Mouse (Mus musculus) neural tube, embryonic 11.5 days (tissue): Measurements from ENCODE around the gene Gas7. TPM values are rescaled to one million over a fixed set of nuclear protein-coding genes. Genes with fewer than 3 reads are reported as not detected.

Source experiments
- ATAC-seq: fragments of 200-750 bp; cut with Nextera tagmentation; 2 replicates; pipeline ENCODE4 v1.8.0; 2017; ENCODE audit warnings: moderate number of reproducible peaks, mild to moderate bottlenecking, moderate TSS enrichment, moderate library complexity; ENCODE audit not compliant: insufficient read depth, low FRiP score, low TSS enrichment
- DNase-seq: peaks from one replicate; pipeline ENCODE4 v3.0.0-alpha.2; 2015; ENCODE audit warnings: low spot score
- H3K27ac ChIP-seq: fragments of 300-500 bp; sonication (generic); 2 replicates; pipeline ENCODE4 v1.5.1; 2014; ENCODE audit warnings: low read depth, mild to moderate bottlenecking, low read length
- H3K27me3 ChIP-seq: fragments of 300-500 bp; sonication (generic); 2 replicates; pipeline ENCODE4 v1.6.1; 2014; ENCODE audit warnings: mild to moderate bottlenecking, low read length, mixed read lengths; ENCODE audit not compliant: control insufficient read depth, insufficient read depth
- H3K36me3 ChIP-seq: fragments of 300-500 bp; sonication (generic); 2 replicates; pipeline ENCODE4 v1.6.1; 2014; ENCODE audit warnings: mild to moderate bottlenecking, low read length, moderate library complexity, mixed read lengths; ENCODE audit not compliant: control insufficient read depth, insufficient read depth
- H3K4me1 ChIP-seq: fragments of 300-500 bp; sonication (generic); 2 replicates; pipeline ENCODE4 v1.6.1; 2014; ENCODE audit warnings: low read length, mixed read lengths; ENCODE audit not compliant: control insufficient read depth, insufficient read depth
- H3K4me2 ChIP-seq: fragments of 300-500 bp; sonication (generic); 2 replicates; pipeline ENCODE4 v1.6.1; 2014; ENCODE audit warnings: low read depth, mild to moderate bottlenecking, moderate library complexity
- H3K4me3 ChIP-seq: fragments of 300-500 bp; sonication (generic); 2 replicates; pipeline ENCODE4 v1.5.1; 2014; ENCODE audit warnings: low read depth, low read length
- H3K9ac ChIP-seq: fragments of 300-500 bp; sonication (generic); 2 replicates; pipeline ENCODE4 v1.6.1; 2014; ENCODE audit warnings: mild to moderate bottlenecking, low read length
- H3K9me3 ChIP-seq: fragments of 300-500 bp; sonication (generic); 2 replicates; pipeline ENCODE4 v1.6.1; 2016; ENCODE audit warnings: low read length; ENCODE audit not compliant: control insufficient read depth
- WGBS: fragments of 180-500 bp; shearing (Covaris S2); extraction: QIAGEN DNeasy Blood & Tissue Kit; methylation state at CpG from one replicate; pipeline ENCODE4 v1.1.7; 2014; 5-methylcytosine and 5-hydroxymethylcytosine counted together
- polyA plus RNA-seq: library from polyadenylated mRNA; unstranded; fragments of >200 nt; fragmentation: Nextera tagmentation; extraction: Ambion mirVana; gene quantifications from 2 replicates; pipeline ENCODE4 v1.2.1, GENCODE M21; 2014

Gas7 gene
- polyA plus RNA-seq, 1 experiment from 2014 or later, result 4.4 TPM

DNA sequence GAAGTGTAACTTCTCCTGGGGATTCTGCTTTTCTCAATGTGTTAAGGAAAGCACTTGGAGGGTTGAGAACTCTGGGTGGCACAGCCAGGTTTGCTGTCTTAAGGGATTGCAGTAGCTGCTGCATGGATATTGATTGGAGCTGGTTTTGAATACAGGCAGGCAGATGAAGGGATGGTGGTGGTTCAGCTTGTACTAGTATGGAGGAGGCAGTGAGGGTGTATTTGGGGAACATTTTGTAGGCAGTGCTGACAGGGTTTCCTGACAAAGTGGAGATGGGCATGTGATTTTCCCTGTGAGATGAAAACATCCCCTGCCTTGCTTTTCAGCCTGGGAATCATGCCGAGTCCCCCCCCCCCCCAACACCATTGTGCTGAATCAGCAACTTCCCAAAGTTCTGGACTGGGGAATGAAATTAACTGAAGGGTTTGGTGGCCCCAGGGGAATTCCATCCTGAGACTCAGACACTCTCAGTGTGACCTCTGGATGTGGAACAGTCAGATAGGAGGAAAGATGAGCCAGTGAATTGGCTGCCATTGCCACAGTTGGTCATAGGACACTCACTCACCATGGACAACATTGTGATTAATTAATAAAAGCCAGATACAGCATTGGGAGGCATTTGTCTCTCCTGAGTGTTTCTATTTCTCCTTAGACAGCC is 54.1 kb downstream of the Gas7 start:
- Histone ChIP-seq H3K9me3 (no peaks in the 10 kb centered on the region), H3K4me3 (no peak overlapping the region), H3K4me2 (no peak overlapping the region), H3K27me3 (no peaks in the 10 kb centered on the region), H3K36me3 (no peaks in the 10 kb centered on the region), H3K4me1 (no peaks in the 10 kb centered on the region), H3K27ac (no peak overlapping the region), H3K9ac (no peak overlapping the region)
- DNase-seq (no peak), ATAC-seq (no peak)
- WGBS, result 92% methylated on average over 1 of the region's 1 CpGs

DNA sequence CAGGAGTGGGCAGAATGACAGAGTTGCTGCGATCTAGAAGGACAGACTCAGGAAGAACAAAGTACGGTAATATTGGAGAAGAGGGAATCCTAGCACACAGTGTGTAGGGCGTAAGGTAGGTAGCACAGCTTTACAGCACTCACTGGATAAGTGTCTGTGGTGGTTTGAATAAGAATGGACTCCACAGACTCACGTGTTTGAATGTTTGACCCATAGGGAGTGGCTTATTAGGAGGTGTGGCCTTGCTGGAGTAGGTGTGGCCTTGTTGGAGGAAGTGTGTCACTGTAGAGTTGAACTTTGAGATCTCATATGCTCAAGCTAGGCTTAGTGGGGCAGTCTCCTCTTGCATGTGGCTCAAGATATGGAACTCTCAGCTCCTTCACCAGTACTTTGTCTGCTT is 55.6 kb downstream of the Gas7 start:
- H3K4me1 ChIP-seq, result no peaks in the 10 kb centered on the region
- no peak for ATAC-seq
- 84% methylated on average over 4 of the region's 4 CpGs for WGBS
- H3K27me3 ChIP-seq, result no peaks in the 10 kb centered on the region
- H3K4me2 ChIP-seq, result no peak overlapping the region
- H3K4me3 ChIP-seq, result no peak overlapping the region
- DNase-seq, result no peak
- H3K9me3 ChIP-seq, result no peaks in the 10 kb centered on the region
- H3K9ac ChIP-seq, result no peak overlapping the region
- H3K36me3 ChIP-seq, result no peaks in the 10 kb centered on the region
- H3K27ac ChIP-seq, result no peak overlapping the region

DNA sequence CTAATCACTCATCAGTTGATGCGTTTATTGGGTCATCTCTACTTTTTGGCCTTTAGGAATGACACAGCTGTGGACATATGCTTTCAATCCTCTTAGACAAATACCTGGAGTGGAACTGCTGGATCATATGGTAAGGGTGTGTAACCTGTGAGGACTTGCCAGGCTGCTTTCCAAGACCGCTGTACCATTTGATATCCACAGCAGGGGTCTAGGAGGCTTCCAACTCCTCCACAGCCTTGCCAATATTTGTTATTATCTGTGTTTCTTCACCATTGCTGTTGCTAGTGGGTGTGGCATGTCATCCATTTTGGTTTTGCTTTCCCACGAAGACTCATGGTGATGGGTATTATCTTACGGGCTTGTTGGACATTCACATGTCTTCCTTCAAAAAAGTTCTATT is 57.8 kb downstream of the Gas7 start:
- H3K4me3 ChIP-seq, result no peak overlapping the region
- H3K4me2 ChIP-seq, result no peak overlapping the region
- no peak for DNase-seq
- no peaks in the 10 kb centered on the region for H3K4me1 ChIP-seq
- no peak overlapping the region for H3K9ac ChIP-seq
- no peaks in the 10 kb centered on the region for H3K9me3 ChIP-seq
- no peaks in the 10 kb centered on the region for H3K27me3 ChIP-seq
- no peaks in the 10 kb centered on the region for H3K36me3 ChIP-seq
- 93% methylated on average over 4 of the region's 4 CpGs for WGBS
- no peak for ATAC-seq
- H3K27ac ChIP-seq, result no peak overlapping the region

DNA sequence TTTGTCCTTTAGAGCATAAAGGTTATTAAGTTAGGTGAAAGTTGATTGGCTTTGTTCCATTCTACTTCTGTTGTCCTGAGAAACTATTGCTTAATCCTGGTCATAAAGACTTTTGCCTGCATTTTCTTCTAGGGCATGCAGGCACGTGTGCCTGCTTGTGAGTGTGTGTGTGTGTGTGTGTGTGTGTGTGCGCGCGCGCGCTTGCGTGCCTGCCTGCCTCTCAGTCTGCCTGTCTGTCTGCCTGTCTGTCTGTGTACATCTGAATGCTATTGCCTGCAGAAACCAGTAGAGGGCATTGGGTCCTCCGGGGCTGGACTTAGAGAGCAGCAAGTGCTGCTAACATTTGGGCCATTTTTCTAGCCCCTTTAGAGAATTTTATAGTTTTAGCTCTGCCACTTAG is 59.2 kb downstream of the Gas7 start:
- H3K36me3 ChIP-seq, result no peaks in the 10 kb centered on the region

DNA sequence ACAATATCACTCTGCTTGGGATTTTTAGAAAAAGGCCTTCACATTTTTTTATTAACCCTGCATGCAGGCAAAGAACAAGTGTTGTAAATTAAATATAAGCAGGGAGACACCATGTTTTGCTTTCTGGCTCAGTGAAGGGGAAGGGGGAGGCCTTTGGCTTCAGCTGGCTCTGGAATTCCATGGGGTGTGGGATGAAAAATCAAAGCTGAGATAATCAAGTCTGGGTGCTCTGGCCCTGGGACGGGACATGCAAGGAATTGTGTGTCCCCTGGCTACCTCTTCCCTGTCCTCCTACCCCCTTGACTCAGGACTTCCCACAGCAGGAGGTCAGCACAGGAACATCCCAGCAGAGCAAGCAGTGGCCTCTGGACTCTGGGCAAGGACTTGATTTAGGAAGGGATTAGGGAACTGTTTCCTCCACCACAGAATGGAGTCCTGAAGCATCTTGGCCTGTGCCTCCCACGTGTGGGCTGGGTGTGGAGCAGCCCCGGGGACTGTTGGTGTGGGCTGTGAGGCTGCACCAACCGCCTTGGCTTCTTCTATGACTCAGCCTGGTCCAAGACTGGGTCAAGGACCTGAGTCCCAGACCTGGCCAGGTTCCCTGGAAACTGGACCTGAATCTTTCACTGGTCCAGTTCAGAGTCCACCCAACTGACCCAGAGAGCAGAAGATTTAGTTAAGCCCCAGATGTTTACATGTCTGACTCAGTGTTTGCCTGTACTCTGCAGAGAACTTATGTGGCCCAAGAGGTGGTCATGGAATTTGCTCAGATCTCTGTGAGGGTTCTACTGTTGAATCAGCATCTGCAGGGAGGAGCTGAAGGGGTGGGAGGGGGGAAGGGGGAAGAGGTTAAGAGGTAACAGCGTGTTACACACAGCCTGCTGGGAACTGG is 60.0 kb downstream of the Gas7 start:
- 54% methylated on average over 5 of the region's 5 CpGs for WGBS
- no peak for DNase-seq
- H3K4me1 ChIP-seq, result no peaks in the 10 kb centered on the region
- H3K4me2 ChIP-seq, result no peak overlapping the region
- H3K27ac ChIP-seq, result no peak overlapping the region
- H3K4me3 ChIP-seq, result no peak overlapping the region
- H3K27me3 ChIP-seq, result no peaks in the 10 kb centered on the region
- H3K36me3 ChIP-seq, result no peaks in the 10 kb centered on the region
- H3K9me3 ChIP-seq, result no peaks in the 10 kb centered on the region
- no peak overlapping the region for H3K9ac ChIP-seq
- no peak for ATAC-seq

More for the DNA sequence above, 59.2 kb downstream of the Gas7 start:
- Histone ChIP-seq H3K9me3 (no peaks in the 10 kb centered on the region), H3K4me2 (no peak overlapping the region), H3K27me3 (no peaks in the 10 kb centered on the region), H3K4me1 (no peaks in the 10 kb centered on the region), H3K9ac (no peak overlapping the region), H3K27ac (no peak overlapping the region), H3K4me3 (no peak overlapping the region)
- no peak for ATAC-seq
- DNase-seq, result no peak
- WGBS, result 91% methylated on average over 8 of the region's 8 CpGs

DNA sequence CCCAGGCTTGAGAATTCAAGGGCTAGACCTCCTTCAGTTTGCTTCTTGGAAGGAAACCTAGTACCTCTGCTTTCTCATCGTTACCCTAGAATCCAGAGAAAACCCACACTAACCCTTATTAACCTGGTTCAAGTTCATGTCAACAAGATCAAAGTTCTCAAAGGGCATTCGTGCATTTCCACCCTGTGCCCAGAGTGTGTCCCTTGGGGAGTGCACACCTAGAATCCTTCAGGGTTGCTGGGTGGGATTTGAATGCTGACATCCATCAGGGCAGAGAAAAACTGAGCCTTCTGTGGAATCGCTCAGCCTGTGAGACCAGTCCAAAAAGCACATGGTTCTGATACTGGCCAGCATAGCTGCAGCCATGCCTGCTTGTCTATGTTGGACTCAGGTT is 60.7 kb downstream of the Gas7 start:
- Histone ChIP-seq H3K9ac (no peak overlapping the region), H3K4me2 (no peak overlapping the region), H3K27me3 (no peaks in the 10 kb centered on the region), H3K4me3 (no peak overlapping the region), H3K4me1 (no peaks in the 10 kb centered on the region), H3K36me3 (no peaks in the 10 kb centered on the region), H3K27ac (no peak overlapping the region), H3K9me3 (no peaks in the 10 kb centered on the region)
- no peak for DNase-seq
- ATAC-seq, result no peak
- 73% methylated on average over 3 of the region's 3 CpGs for WGBS

DNA sequence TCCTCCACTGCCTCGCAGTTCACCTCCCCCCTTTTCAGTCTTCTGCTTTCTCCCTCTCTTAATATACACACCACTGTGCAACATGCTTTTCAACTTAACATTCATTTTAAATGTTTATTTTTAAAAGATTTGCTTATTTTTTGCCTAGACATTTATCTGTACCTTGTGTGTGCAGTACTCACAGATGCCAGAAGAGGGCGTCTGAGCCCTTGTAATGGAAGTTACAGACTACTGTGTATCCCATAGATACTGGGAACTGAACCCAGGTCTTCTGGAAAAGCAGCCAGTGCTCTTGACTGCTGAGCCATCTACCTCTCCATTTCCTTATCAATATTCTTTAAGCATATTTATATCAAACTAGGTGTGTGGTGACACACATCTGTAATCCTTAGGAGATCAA is 62.5 kb downstream of the Gas7 start:
- H3K36me3 ChIP-seq, result no peaks in the 10 kb centered on the region
- no peak overlapping the region for H3K4me3 ChIP-seq
- no peaks in the 10 kb centered on the region for H3K4me1 ChIP-seq
- H3K4me2 ChIP-seq, result no peak overlapping the region
- H3K27ac ChIP-seq, result no peak overlapping the region
- no peak overlapping the region for H3K9ac ChIP-seq
- DNase-seq (no peak), ATAC-seq (no peak)
- WGBS, result 79% methylated on average over 2 of the region's 2 CpGs
- H3K27me3 ChIP-seq, result no peaks in the 10 kb centered on the region
- no peaks in the 10 kb centered on the region for H3K9me3 ChIP-seq

DNA sequence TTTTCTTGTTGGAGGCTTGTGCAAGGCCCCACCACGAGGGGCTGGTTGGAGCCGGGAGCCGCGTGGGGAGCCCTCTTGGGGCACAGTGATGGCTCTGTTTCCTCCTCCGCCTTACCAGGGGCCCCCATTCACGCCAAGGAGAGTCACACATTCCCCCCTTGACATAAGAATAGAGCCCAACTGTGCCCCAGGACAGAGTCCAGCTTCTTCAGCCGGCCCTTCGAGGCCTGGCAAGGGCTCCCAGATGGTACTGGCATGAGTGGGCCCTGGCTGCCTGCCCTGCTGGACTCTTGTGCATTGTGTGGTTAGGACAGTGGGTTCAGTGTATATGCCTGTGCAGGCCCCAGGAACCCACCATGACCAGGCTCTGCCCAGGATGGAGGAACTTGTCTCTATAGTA is 63.7 kb downstream of the Gas7 start:
- H3K36me3 ChIP-seq, result no peaks in the 10 kb centered on the region
- no peaks in the 10 kb centered on the region for H3K27me3 ChIP-seq
- no peak overlapping the region for H3K9ac ChIP-seq
- no peak for DNase-seq
- no peak overlapping the region for H3K4me2 ChIP-seq
- no peak overlapping the region for H3K4me3 ChIP-seq
- ATAC-seq, result no peak
- H3K4me1 ChIP-seq, result no peaks in the 10 kb centered on the region
- no peaks in the 10 kb centered on the region for H3K9me3 ChIP-seq
- no peak overlapping the region for H3K27ac ChIP-seq
- 85% methylated on average over 8 of the region's 8 CpGs for WGBS

DNA sequence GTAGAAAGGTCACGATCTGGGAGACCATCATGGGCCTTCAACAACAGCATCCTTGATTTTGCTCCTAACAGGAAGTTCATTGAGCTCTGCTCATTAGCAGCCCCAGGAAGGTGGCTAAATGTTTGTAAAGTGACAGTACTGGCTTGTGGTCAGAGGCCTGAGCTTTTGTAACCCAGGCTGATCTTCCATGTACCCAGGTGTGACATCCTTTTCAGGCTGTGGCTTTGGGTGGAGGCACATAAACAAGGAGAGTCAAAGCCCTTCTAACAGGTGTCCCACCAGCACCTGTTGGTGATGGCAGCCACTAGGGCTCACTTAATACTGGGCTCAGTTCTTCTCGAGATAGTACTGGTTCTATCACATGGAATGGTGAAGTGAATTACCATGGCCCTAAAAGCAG is 67.4 kb downstream of the Gas7 start:
- no peak overlapping the region for H3K9ac ChIP-seq
- no peak overlapping the region for H3K4me2 ChIP-seq
- no peak for ATAC-seq
- no peak overlapping the region for H3K27ac ChIP-seq
- no peak for DNase-seq
- H3K27me3 ChIP-seq, result no peaks in the 10 kb centered on the region
- no peaks in the 10 kb centered on the region for H3K4me1 ChIP-seq
- no peaks in the 10 kb centered on the region for H3K9me3 ChIP-seq
- WGBS, result 88% methylated on average over 2 of the region's 2 CpGs
- no peaks in the 10 kb centered on the region for H3K36me3 ChIP-seq
- H3K4me3 ChIP-seq, result no peak overlapping the region
